Mouse (Mus musculus) ovary, postnatal 10 days (tissue): ENCODE data around the gene Mrpl53.

Experiments used
- DNase-seq: peaks from one replicate; pipeline ENCODE4 v3.0.0; 2022; ENCODE audit warnings: low spot score

The Mrpl53 gene

DNA sequence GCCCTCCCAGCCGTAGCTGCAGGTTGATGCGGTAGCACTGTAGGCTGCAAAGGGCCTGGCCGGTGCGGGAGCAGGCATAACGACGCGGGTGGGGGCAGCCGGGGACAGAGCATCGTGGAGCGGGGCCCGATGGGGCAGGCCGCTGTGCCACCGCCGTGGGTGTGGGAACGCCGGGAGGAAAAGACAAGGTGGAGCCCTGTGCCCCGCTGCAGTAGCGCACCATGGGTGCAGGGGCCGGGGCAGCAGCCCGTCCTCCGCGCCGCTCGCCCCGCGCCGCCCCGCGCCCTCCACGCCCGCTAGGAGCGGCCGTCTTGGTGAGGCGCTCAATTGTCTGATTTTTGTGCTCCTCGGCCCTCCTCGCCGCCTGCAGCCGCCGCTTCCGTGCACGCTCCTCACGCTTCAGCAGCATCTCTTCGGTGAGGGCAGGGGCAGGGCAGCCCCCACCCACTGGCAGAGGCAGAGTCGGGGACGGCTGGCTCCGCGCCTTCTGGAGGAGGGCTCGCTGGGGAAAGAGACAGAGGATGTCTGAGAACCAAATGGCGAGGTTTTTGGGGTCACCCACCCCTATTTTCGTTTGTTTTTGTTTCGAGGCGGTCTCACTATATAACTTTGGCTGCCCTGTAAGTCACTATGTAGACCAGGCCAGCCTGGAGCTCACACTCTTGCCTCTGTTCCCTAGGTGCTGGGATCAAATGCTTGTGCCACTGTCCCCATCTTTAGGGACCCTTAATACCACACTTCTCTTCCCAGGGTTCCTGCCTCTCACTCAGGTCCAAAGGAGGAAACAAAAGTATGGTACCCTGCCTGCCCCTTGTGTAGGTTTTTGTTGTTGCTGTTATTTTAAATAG lies 13.2 kb downstream of the Mrpl53 start:
- DNase-seq: no peak

GRCm38 (mm10) chr6:83122961-83123360 lies 14.1 kb downstream of the Mrpl53 start:
- no peak for DNase-seq

DNA sequence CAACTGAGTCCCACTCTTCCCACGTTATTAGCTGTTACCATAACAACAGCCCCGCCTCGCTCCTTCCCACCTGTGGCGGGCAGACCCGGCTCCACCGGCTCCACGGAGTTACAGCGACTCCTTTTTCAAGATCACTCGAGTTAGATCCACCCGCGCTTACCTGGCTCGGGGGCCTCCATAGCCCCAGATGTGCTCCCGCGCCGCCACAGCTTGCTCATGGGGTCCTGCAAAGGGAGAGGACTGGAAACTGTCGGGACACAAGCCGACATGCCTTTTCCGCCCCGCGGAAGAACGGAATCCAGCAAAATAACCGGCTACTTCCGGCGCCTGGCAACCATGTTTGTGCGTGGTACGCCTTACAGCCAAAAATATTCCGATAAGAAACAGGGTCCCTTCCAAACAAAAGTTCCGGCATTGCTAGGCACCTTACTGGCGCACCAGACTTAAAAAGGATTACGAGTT lies 16.0 kb downstream of the Mrpl53 start:
- DNase-seq: peak; percentile 79

DNA sequence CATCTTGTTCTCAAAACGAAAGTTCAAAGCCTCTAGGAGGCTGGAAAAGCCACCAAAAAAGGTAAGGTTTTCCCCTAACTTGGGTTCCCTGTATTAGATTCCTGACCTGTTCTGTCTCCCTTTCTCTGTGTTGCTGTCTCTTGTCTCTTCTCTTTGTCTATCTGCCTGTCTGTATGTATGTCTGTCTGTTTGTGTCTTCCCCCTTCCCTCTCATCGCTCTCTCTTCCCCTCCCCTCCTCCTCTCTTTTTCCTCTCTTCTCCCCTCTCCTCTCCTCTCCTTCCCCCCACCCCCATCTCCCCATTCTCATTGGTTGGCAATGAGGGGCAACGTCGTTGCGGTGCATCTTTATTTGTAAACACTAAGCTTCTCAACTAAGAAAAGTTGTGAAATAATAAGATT lies 16.5 kb downstream of the Mrpl53 start, which contains the start of gene Ino80b:
Gene Ino80b, minus strand, starts transcription at position 101 of the 400 bp plus-strand sequence.
- no peak for DNase-seq

DNA sequence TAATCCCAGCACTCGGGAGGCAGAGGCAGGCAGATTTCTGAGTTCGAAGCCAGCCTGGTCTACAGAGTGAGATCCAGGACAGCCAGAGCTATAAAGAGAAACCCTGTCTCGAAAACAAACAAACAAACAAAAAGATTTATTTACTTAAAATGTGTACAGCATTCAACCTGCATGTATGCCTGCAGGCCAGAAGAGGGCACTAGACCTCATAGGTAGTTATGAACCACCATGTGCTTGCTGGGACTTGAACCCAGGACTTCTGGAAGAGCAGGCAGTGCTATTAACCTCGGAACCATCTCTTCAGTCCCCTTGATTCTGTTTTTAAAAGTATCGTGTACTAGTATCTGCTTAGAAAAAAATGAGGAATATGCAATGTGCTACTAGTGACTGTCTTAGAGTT lies 18.6 kb downstream of the Mrpl53 start:
- no peak for DNase-seq

GRCm38 (mm10) chr6:83131469-83132034 lies 22.7 kb downstream of the Mrpl53 start:
- no peak for DNase-seq

DNA sequence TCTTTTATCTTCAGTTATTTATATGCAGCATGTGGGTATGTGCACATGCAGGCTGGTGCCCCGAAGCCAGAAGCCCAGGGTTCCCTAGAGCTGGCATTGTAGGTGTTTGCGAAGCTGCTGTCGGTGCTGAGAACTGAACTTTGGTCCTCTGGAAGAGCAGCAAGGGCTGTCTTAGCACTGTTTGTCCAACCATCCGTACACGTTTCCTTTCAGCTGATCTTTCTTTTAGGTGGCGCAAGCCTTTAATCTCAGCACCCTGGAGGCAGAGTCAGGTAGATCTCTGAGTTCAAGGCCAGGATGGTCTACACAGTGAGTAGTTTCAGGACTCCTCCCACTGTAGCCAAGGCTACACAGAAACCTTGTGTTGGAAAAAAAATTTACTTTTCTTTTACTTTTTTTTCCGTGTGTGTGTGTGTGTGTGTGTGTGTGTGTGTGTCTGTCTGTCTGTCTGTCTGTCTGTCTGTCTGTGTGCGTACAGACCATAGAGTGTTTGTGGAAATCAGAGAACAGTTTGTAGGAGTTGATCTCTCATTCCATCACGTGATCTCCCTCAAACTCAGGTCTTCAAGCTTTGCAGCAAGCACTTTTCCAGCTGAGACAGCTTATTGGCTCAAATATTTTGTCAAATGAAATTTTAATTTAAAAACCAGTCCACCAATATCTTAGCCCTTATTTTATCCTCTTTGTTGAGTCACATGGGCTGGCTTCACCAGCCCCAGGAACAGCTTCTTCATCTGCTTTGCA lies 23.5 kb downstream of the Mrpl53 start:
- no peak for DNase-seq

DNA sequence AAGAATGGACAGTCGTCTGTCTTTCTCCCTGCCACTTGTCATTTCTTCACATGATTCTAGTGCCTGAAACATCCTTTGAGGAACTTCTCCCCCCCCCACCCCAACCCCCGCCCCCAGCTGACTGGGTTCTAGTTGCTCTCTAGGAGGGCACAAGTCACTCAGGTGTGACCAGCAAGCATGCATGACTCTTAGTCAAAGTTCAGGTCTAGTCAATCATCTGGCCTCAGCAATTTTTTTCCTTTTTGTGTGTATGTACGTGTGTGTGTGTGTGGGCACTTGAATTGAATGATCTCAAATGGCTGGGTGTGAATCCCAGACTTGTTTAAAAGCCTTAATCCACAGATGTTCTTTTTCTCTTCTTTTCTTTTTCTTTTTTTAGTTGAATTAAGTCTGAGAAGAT lies 25.4 kb downstream of the Mrpl53 start:
- DNase-seq: no peak

GRCm38 (mm10) chr6:83134951-83135513 lies 26.2 kb downstream of the Mrpl53 start, which contains the start of gene Rtkn:
Gene Rtkn, plus strand, starts transcription at chr6:83135463.
- DNase-seq: no peak

- DNase-seq: no peak
These were observed 26.8 kb downstream of the Mrpl53 start for GRCm38 (mm10) chr6:83135571-83136161.

DNA sequence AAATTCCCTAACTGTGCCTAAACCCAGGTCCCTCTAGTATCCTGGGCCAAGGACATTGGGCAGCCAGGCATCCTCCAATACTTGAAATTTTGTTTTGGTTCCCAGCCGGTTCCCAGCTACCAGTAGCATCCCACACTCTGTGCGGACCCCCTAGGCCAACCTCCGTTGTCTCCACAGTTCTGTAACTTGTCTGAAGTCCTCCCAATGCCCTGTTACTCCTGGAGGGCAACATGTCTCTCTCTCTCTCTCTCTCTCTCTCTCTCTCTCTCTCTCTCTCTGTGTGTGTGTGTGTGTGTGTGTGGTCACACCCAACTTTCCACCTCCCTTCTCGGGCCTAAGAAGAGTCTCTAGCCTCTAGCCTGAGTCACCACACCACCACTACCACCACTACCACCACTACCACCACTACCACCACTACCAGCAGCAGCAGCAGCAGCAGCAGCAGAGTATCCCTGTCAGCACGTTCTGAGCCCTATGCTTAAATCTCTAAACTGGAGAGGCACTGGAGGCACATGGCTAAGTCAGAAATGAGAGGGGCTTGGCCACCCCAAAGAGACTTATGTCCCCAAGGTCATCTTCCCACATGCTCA lies 27.5 kb downstream of the Mrpl53 start:
- DNase-seq: no peak

DNA sequence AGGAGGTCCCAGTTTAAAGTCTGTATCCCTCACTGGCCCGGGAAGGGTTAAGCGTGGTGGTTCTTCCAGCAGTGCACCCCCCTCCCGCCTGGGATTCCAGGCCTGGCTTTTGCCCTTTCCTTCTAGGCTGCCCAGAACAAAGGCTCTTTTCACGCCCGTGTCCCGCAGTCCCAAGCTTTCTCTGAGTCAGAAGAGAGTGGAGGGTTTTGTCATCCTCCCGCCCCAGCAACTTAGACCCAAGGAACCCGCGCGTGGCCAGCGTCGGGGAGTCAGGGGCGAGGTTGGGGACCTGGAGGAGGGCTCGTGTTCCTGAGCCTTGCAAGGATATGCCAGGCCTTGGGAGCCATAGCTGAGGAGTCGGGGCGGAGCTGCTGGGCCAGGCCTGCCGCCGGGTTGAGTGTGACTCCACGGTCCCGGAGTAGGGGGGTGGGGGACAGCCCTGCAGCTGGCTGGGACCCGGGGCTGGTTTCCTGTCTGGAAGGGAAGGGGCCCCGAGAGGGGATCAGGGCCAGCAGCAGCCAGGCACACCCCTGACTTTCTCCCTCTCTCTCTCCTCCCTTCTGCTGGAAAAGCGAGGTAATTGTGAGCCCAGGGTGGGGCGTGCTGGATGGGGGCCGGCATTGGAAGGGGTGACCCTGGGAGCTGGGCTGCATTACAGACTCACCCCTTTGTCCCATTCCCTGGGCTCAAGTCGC lies 28.2 kb downstream of the Mrpl53 start:
- peak; percentile 70 for DNase-seq

- DNase-seq: peak; percentile 79
These were observed 28.7 kb downstream of the Mrpl53 start for GRCm38 (mm10) chr6:83137576-83137950.

GRCm38 (mm10) chr6:83138056-83138455 lies 29.2 kb downstream of the Mrpl53 start:
- no peak for DNase-seq

- no peak for DNase-seq
These were observed 31.2 kb downstream of the Mrpl53 start for GRCm38 (mm10) chr6:83140044-83140443.

DNA sequence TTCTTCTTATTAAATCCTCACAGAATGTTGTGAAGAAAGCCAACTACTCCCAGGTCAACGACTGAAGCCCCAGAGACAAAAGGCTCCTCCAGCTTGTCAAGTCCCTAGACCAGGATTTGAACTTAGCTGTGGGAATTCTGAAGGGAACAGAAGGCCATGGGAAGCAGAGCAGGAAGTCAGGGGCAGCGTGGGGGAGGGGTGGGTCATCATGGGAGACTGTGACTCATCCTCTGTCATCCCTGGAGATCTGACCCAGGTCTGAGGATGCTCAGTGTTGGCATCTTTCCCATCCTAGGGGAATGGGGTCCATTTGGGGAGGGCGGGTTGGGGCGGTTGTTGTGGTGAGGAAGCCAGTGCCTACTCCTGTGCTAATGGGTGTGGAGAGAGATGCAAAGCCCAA lies 32.8 kb downstream of the Mrpl53 start:
- DNase-seq: no peak

GRCm38 (mm10) chr6:83142211-83142731 lies 33.4 kb downstream of the Mrpl53 start:
- DNase-seq: no peak

DNA sequence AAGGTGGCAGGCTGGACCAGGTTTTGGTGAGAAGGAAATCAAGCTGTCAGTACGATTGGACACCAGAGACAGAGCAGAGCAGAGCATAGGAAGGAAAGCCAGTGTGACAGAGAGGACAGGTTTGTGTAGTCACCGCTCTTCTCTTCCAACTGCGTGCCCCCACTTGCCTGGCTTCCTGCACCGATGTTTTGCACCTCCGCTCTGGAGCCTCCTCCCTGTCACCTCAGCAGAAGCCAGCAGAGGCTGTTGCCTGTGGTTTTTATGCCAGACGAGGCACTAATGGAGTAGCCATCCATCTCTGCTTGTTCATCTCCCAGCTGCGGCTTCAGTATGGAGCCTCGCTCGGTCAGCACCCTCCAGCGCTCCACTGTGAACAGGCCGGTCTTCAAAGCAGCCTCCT lies 34.0 kb downstream of the Mrpl53 start:
- no peak for DNase-seq

DNA sequence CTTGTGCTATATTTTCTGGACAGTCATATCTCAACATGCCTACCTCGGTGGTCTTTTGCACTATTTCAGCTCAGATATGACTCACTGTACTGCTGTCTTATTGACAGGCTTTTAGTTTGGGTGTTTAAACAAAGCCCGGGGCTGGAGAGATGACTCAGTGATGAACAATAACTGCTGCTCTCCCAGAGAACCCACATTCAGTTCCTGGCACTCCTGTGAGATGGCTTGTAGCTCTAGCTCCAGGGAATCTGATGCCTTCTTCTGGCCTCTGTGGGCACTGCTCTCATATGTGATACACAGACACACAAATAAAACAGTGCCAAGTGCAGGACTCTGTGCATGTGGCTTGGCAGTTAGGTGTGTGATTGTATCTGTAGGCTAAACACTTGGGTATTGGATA lies 36.4 kb downstream of the Mrpl53 start:
- no peak for DNase-seq

DNA sequence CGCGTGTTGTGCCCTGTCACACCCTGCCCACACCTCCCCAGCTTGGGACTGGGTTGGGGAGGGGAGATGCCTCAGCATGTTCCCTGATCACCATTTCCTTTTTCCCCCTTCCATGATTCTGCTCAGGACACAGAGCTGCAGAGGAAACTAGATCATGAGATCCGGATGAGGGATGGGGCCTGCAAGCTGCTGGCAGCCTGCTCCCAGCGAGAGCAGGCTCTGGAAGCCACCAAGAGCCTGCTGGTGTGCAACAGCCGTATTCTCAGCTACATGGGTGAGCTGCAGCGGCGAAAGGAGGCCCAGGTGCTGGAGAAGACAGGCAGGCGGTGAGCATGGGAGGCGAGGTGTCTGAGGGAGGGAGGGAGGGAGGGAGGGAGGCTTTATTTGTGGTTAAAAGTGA lies 37.0 kb downstream of the Mrpl53 start:
- DNase-seq: no peak

DNA sequence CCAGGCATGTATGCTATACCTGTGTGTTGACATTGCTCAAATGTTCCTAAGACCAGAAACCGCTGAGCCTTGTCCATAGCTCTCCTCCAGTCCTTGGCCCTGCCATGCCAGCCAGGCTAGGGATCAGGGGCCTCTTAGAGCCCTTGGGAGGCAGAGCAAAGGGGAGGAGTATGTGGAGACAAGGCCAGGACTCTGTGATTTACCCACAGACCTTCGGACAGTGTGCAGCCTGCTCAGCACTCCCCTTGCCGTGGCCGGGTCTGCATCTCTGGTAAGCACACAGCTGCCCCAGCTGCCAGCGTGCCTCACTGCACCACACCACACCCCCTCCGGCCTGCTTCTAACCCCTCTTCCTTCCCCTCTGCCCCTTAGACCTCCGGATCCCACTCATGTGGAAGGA lies 38.4 kb downstream of the Mrpl53 start:
- no peak for DNase-seq
